Mouse (Mus musculus): ENCODE results near the gene Aox2. TPM values are rescaled to one million over a fixed set of nuclear protein-coding genes. Genes with fewer than 3 reads are reported as not detected.
A peak's percentile ranks its signal among the peaks of the same experiment; 100 is the strongest.

Aox2 gene
- under 1 TPM in 1 of 2 experiments, not detected in 1; 0.27 TPM for total RNA-seq (2021)
- long read RNA-seq, experiment 1 = 0 reads
- long read RNA-seq, experiment 2 = 0 reads

DNA sequence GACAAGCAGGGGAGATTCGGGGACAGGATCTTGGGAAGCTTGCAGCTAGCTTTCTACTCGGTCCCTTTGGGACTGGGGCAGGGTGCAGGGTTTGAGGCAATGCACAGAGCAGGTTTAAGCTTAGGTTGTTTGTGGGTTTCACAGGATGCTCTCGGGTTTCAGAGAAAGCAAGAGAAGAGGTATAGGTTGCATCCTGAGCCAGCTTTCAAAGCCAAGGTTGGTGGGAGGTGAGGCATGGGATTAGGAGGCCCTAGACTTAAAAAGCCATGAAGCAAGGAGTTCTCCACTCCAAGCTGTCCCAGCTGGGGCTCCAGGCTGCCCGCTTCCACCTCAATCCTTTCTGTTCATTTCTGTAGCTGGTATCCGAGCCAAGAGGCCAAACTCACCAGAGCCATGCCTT is at the start of gene Aox2:
Gene Aox2 (plus strand): TSS at position 301 of the 400 bp plus-strand sequence.
- intact Hi-C loops (cut with DNase I) = no loop called here
- no peak for DNase-seq

DNA sequence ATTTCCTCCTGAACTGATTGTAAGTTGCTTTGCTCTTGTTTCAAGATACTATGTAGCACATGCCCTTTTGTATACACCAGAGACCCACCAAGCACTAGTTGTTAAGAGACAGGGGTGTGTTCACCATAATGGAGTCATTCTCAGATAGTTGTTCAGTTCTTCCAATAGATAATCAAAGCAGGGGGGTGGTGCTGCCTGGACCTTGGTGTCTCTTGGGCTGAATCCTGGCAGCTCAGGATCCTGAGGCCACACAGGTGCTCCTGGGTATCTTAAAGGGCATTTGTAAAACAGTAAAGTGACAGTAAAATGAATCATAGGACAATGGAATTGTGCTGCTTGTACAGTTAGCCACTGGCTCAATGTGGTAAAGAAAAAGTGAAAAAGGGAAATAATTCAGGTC is 49.2 kb upstream of the Aox2 start:
- intact Hi-C loops (cut with DNase I) = no loop called here

DNA sequence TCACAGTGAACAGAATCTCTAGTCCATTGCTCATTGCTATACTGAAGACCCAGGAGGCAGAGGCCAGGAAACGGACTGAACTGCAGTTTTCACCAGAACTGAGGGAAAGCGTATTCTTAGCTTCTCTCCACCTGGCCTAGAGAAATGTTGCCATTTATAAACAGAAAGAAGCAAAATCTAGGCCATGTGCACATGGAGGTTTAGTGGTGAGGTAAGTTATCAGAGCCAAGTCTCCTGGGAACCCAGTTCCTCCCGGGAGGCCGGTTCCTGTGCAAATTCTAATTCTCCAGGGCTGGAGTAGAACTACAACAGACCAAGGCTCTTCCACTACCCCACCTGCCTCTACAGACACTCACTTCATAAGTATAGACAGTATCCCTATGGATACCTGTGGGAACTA is 48.4 kb upstream of the Aox2 start:
- no peak for DNase-seq
- intact Hi-C loops (cut with DNase I) = no loop called here

More for the DNA sequence above, 49.2 kb upstream of the Aox2 start:
- DNase-seq = no peak

DNA sequence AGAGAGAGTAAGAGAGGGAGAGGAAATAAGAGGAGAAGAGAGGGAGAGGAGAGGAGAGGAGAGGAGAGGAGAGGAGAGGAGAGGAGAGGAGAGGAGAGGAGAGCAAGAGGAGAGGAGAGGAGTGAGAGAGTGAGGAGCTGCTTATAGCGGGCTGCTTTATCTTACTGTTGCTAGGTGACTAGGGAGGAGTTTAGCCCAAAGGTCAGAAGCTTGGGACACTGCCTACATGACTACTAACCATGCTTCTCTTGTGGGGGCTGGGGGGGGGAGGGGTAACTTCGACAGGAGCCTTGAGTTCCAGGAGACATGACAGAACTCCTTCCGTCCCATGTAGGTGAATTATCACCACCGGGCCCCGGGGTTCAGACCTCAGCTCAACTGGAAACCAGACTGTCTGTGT is 47.6 kb upstream of the Aox2 start:
- intact Hi-C loops (cut with DNase I) = no loop called here
- DNase-seq = no peak

DNA sequence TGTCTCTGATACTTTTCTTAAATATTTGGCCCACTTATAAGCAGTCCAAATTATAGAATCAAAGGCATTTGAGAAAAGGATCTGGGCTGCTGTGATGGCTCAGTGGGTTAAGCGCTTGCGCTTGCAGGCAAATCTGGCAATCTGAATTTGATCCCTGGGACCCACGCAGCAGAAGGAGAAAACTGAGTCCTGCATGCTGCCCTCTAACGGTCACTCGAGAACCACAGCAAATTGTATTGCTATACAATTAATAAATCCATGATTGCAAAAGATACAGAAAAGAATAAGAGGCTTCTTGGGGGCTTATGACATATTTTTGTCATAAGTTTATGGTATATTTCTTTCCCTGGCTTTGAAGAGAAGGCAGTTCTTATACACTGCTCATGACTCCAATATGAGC is 42.7 kb upstream of the Aox2 start:
- intact Hi-C loops (cut with DNase I) = no loop called here
- no peak for DNase-seq

DNA sequence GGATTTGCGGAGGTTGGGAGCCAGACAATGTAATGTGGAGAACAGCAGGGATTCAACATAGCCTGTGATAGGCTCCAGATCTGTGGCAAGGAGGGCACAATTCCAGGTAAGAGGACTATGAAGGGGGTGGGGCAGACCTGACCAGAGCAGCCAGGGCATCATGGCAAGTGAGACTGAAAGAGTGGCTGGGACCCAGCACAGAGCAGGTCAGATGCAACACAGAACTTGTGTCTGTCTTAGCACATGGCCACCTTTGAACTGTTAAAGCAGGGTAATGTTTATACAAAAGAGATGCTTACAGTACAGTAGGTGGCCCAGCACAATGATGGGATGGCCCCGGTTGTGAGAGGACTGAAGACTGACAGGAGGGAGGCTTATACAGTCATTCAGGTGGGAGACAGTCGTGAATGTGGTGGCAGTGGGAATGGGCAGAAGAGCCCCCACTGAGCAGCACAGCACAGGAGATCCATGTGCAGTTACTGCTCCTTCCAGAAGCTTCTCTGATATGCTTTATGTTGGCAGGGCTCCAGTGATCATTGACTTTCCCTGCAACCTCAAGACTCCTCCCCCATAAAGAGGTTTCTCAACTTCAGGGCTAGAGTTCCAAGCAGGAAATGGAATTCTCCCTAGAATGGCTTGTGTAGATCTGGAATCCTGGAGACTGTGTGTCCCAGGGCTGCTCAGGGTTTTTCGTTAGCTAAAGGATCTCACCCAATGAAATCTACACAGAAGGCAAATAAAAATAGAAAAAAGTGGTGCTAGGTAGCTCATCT is 40.4 kb upstream of the Aox2 start:
- intact Hi-C loops (cut with DNase I) = no loop called here
- DNase-seq = peak in 1 of 2 experiments; percentile 6

DNA sequence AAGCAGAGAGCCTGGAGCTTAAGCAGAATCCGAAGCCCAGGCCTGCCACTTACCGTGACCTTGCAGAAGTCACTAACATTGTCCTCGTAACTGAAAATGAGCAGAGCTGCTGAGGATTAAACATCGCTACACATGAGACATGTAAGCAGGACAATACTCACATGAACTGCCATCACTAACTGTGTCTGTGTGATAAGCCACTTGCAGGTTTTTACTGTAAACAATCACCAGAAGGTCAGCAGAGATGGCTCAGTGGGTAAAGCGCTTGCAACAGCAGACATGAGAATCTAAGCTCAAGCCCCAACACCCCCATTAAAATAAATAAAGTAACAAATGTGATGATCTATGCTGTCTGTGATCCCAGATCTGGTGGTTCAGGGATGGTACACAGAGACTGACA is 39.7 kb upstream of the Aox2 start:
- intact Hi-C loops (cut with DNase I) = no loop called here
- DNase-seq = no peak

DNA sequence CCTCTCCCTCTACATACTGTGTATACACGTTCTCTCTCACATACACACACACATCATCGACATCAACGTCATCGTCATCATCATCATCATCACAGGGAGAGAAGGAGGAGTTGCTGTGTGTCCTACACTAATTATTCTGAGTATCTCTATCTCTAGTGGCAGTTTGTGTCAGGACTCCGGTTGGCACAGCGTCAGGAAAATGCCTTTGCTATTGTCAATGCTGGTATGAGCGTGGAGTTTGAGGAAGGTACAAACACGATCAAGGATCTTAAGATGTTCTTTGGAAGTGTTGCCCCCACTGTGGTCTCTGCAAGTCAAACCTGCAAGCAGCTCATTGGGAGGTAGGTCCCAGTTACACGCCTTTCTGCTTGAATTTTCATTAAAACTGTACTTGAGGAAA is 39.2 kb upstream of the Aox2 start:
- intact Hi-C loops (cut with DNase I) = no loop called here
- DNase-seq = no peak

DNA sequence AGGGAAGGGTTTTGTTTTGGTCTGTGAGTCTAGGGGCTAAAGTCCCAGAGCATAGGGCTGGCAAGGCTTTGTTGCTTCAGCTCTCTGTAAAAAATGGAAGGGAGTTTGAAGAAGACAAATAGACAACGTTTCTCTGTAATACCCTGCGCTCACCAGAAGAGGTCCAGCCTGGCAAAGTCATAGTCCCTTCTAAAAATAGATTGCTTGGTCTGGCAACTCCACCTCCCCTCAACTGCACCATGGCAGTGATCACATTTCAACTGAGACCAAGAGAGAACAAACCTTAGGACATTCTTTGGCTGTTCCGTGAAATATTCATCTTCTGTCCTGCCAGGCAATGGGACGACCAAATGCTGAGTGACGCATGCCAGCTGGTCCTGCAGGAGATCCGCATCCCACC is 37.8 kb upstream of the Aox2 start:
- intact Hi-C loops (cut with DNase I) = no loop called here
- DNase-seq = peak in 1 of 2 experiments; percentile 21

DNA sequence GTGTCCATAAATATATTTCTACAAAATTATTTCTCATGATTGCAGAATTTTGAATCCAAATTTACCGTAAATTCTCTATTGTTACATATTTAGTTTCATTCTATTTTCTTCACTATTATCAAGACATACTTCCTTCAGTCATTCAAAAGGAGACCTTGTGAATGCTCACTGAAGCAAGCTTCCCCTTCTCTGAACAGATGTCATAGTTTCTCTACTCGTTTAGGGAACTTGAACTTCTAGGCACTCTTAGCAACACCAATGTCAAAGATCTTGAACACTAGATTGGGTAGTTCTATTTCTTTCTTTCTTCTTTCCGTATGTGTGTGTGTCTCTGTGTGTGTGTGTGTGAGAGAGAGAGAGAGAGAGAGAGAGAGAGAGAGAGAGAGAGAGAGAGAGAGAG is 33.6 kb upstream of the Aox2 start:
- intact Hi-C loops (cut with DNase I) = no loop called here
- no peak for DNase-seq

DNA sequence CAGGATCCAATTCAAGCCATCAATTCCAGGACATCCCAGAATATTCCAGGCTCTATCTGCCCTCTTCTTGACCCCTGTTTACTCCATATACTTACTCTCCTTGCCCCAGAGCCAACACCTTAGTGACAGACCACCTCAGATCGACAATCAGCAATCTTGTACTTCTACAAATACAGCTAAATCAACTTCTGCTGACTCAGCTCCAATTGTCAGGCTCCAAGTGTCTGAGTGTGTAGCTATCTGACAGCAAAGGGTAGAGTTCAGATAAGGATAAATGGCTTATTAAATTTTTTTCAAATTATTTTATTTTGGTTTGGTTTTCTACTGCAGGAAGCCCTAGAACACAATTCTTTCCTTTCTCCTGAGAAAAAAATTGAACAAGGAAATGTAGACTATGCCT is 29.6 kb upstream of the Aox2 start:
- no peak for DNase-seq
- intact Hi-C loops (cut with DNase I) = no loop called here

DNA sequence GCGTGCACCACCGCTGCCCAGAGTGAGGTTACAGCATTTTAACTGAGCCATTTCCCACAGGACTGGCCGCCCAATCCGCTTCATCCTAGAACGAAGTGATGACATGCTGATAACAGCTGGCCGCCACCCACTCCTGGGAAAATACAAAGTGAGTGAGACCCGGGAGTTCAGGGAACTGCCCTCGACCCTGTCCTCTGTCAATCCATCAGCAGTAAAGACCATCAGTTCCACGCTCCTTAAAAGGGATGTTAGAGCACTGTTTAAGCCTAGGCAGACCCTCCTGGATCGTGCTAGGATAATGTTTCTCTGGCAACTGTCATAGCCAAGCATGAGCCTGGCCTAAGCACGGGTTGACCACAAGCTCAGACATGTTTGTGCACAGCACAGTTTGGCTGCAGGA is 24.7 kb upstream of the Aox2 start:
- no peak for DNase-seq
- intact Hi-C loops (cut with DNase I) = no loop called here

DNA sequence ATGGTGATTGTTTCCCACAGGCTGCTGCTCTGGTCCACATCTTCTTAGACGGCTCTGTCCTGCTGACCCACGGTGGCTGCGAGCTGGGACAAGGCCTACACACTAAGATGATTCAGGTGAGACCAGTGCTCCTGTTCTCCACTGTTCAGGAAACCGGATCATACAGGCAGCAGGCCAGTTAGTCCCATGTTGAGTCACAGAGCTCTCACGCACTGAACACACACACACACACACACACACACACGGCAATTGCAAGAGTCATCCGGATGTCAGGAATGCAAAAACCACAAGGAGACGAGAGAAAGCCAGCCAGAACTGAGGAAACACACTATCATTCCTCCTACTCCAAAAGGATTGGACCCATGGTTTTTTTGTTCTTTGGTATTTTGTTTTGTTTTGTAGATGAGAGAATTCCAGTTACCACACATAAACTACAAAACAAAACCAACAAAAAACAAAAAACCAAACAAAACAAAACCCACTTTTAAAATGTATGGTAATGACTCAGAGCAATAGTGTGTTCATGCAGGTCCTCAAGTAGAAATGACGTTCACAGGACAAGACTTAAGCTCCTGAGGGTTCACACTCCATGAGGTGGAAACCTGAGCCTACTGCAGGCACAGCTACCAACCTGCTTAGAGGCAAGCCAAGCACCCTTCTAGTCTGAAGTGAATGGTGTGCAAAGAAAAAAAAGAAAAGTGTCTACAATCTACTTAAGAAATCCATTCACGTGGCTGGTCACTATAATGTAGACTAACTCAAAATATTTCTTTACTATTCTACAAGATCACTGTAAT is 20.7 kb upstream of the Aox2 start:
- intact Hi-C loops (cut with DNase I) = no loop called here
- DNase-seq = no peak

DNA sequence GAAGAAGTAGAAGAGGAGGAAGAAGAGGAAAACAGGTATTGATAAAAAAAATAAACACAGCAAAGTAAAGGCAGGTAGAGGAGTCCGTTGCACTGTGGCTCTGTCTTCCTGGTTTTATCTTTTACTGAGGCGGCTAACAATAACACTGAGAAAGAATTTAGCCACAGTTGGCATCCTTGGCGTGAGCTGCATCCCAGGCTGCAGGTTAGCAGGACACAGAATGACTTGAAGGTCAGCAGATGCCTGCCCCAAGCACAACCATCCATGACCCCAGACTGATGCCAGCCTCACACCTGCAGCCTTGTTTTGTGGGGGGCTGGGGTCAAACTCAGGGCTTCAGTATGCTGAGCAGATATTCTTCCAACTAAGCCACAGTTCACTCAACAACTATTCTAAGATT is 17.8 kb upstream of the Aox2 start:
- no peak for DNase-seq
- intact Hi-C loops (cut with DNase I) = no loop called here

DNA sequence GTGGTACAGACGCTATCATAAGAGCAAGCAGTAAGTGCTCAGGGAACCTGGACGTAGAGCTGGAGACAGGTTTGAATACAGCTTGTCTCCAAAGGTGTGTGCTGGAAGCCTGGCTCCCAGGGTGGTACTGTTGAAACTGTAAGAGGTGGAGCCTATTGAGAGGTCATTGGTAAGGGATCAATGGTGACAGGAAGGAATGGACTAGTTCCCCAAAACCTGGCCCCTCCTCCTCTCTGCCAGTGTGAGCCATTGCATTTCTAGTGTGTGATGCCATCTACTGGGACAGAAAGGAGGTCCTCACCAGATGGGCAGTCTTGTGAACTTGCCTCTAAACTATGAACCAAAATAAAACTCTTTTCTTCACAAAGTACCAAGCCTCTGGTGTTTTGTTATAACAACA is 9.9 kb upstream of the Aox2 start:
- intact Hi-C loops (cut with DNase I) = no loop called here
- no peak for DNase-seq

DNA sequence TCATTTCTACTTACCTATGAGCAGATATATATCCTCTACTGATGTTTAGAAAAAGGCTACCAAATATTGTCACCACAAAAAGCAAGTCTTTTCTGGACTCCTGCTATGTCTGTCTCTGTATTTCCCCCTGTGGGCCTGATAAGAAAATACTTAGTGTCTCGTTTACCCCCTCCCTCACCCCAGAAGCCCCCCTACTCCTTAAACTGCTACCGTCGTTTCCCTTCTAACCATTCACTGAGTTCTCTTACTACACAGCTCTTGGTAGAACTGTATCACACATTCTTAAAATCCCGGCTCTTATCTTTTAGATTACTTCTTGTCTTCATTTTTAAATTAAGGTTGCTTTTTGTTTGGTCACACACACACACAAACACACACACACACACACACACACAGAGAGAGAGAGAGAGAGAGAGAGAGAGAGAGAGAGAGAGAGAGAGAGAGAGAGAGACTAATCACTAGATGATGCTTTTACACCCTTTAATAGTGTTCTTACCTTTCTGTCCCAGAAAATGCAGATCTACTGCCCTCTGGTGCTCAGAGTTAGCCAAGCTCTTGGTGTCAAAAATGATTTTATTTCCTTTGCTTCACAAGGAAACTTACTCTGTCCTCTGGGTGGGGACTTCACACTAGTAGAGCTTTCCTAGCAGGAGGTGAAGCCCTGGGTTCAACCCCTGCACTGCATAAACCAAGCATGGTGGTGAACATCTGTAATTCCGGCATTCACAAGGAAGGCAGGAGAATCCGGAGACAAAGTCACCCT is 7.1 kb upstream of the Aox2 start:
- intact Hi-C loops (cut with DNase I) = loop anchor here (2.0 to 5.0 kb wide), 2 partner anchors 114 to 844 kb away; no protein-coding TSS in a partner anchor
- peak; percentile 31 to 69 for DNase-seq

DNA sequence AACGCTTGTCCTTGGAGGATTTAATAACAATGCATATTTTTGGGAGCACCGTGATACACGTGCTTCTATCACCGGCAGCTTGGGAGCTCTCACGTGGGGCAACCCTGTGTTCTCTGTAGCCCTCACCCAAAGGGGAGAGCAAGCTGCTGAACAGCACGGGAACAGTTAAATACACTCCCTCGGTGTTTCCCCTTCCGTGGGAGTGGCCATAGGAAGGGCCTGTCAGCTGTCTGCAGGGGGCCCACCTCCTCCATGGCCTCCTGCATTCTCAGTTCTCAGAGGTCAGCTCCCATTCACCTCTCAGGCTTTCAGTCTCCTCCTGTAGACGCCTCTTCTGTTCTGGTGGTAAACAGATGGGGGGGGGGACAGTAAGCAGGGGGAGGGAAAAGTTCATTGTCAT is 2.2 kb upstream of the Aox2 start:
- intact Hi-C loops (cut with DNase I) = no loop called here
- DNase-seq = no peak

DNA sequence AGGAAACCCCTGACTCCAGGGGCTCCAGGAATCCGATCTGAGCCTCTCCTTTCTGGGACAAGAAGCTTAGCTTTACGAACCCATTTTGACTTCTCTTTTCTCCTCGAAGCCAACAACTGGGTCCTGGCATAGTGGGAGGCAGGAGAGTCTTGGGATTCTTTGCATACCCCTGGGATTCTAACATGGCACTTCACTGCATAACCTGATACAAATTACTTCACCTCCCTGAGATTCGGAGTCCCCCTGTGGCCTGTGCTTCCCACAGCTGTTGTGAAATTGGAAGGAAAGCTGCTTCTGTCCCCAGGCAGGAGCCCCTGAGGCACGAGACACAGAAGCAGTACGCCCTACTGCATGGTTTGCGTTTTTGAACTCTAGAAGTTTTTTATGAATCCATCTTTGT is 387 bp downstream of the Aox2 start:
- intact Hi-C loops (cut with DNase I) = no loop called here
- no peak for DNase-seq

DNA sequence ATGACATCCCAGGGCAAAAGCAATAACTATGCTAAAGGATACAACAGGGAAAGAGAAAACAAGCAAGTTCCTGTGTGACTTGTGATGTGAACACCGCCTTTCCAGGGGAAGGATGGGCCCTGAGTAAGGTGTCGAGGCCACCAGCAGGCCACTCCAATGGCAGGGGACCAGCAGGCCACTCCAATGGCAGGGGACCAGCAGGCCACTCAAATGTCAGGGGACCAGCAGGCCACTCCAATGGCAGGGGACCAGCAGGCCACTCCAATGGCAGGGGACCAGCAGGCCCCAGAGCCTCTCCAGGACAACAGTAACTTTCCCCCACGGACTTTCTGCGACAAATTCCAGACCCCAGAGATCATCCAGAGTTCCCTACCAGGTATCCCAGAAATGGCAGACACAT is 2.3 kb downstream of the Aox2 start:
- intact Hi-C loops (cut with DNase I) = no loop called here
- DNase-seq = no peak

DNA sequence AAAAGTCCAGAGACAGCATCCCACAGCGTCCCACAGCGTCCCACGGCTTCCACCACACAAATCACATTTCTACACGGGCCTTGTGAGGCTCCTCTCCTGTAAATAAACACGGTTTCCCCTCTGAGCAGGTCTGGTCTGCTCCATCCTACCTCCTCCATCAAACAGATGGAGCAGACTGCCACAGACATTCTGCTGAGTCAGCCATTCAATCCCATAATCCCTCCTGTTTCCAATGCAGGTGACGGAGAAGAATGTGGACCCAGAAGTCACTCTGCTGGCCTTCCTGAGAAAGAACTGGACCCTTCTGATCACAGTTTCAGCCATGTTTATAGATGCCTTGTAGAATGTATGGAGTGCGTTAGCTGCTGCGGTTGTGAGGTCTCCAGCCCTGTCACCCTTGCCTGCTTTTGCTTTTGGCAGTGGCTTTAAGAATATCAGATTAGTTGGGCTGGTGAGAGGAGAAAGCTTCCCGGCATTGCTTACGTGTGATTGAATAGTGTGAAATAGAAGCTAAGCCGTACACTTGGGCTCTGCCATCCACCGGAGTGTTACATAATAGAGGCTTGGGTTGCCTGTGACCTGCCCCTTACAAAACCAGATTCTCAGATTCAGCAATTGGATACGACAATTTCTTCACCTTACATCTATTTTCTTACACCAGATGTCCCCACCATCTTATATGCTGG is 3.0 kb downstream of the Aox2 start:
- no peak for DNase-seq
- intact Hi-C loops (cut with DNase I) = no loop called here

DNA sequence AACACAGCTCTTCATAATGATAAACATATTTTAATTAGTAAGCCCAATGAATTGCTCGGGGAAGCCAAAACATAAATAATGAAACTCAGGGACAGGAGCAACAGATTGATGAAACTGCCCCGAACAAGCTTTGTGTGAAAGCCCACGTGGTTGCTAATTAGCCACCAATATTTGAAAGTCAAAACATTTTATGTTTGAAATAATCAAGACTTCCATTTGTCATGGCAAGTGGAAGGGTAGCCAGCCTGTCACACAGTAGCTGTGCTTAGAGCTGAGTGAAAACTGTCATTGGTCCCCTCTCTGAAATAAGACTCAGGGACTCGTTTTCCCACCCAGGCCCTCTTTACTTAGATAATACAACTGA is 3.5 kb downstream of the Aox2 start:
- no peak for DNase-seq
- intact Hi-C loops (cut with DNase I) = no loop called here
